Mouse (Mus musculus): ENCODE results near the gene Utrn. TPM values are rescaled to one million over a fixed set of nuclear protein-coding genes. Genes with fewer than 3 reads are reported as not detected.

Utrn gene
- total RNA-seq, 2 experiments from 2014 or later = 73.1 to 79.5 TPM

DNA sequence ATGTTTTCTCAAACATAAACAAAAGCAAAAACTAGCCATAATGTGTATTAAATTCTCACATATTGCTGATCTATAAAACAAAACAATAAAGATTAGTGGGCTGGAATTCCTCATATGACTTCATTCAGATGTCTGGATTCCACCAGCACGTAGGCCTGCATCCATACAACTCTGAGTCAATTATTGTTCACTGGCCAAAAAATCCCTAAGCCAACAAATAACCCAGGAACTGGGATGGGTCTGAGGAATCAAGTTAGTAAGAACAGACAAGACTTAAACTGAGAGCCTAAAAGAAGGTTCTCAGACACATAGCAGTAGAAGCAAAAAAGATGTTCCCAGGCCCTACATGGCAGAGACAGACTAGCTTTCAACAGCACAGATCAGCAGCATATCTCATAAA, 65.2 kb downstream of the Utrn start:
- no peak for DNase-seq (ENCODE audit: low spot score in 2 of 2)

DNA sequence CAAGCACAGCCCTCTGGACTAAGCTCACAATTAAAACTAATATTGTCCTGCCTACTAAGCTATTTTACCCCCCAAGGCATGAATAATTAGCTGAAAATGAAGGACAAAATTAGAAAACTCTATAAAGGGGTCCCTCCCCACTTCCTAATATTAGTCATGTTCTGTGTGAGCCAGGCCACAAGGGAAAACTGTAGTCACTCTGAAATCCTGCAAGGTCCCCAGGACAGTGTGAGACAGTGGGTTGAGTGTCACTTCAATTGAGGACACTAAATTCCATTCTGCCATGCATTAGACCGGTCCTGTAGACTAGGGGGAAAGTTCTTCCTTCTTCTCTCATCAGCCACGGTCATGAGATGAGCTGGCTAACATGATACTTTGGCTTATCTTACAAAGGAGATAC, 69.7 kb downstream of the Utrn start:
- no peak for DNase-seq (ENCODE audit: low spot score in 2 of 2)

DNA sequence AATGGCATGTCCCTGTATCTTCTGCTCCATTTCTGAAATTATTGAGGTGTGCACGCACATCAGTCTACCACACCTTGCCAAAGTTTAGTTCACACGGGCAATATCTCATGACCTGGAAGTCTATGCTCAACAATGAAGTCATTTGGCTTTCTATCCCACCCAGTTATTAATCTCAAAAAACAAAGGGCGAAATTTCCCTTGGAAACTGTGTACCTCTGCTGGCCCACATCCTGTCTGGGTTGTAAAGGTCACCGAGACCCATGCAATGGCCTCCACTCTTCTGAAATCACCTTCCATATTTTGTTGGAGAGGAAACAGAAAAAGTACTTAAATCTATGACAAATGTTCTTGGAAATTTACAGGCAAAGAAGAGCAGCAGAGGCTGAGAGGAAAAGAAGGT, 70.9 kb downstream of the Utrn start:
- DNase-seq (ENCODE audit: low spot score in 2 of 2) = no peak

DNA sequence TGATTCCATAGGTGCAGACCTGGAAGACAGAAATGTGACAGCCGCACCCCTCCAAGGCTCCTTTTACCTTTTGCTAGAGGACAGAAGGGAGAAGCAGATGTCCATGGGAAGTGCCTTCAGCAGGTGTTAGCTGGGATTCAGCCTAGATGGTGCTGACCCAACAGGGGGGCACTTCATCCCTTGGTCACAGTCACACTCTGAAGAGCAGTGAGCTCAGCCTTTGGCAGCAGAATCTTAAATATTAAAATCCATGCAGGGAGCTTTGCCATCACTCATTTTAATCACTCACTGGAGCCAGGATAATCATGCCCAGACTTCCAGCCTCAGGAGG, 72.7 kb downstream of the Utrn start:
- no peak for DNase-seq (ENCODE audit: low spot score in 2 of 2)

DNA sequence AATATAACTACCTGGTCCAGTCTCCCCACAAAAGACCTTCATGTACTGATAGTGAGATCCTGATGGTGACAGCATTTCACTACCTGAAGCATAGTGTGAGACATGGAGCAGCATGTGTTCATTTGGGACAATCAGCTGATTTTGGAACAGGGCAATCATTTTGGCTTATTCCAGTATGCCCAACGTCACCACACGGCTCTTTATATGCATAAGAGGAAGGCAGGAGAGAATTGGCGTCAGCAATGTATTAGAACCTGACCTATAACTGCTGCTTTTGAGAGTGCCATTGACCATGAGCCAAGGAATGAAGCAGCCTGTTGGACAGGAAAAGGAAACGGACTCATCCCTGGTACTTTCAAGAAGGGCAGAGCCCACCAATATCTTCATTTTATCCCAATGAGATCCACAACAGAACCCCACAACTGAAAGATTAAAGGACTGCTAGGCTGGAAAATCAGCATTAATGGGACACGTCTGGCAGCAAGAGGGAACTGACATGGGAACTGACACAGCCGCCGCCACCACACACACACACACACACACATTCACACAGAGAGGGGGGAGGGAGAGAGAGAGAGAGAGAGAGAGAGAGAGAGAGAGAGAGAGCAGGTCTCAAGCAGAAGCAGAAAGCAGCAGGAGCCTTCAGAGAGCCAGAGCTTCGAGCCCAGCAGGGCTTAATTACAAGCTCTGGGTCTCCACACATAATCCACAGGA, 73.2 kb downstream of the Utrn start:
- no peak for DNase-seq (ENCODE audit: low spot score in 2 of 2)

DNA sequence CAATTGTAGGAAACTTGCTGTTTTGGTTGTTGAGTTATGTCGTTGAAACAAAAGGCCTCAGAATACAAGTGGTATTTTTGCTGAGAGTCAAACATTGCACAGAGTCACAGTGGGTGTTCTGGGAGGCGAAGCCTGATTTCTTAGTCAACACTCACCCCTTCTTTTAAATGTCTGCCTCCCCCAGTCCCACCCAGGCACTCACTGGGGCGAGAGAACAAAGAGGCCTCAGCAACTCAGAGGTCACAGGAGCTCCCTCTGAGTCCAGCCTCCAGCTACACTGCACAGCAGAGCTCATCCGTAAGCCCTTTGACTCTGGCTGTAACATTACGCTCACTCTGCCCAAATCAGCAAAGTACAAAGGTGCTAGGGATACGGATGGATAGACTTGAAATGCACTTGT, 77.1 kb downstream of the Utrn start:
- no peak for DNase-seq (ENCODE audit: low spot score in 2 of 2)

DNA sequence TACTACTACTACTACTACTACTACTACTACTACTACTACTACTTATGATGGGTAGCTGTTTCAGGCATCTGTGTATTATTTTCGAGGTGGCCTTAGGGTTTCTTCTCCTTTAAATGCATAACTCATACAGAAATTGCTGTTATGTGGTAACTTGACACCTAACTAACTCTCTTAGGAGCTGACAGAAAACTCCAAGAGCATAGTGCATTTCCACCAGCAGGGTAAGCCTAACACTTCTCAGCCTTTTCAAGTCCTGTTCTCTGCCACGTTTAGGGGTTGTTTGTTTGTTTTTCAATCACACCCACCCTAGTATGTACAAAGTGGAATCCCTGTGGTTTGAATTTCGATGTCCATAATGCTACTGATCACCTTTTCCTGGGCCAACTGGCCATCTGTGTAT, 78.3 kb downstream of the Utrn start:
- DNase-seq (ENCODE audit: low spot score in 2 of 2) = no peak

DNA sequence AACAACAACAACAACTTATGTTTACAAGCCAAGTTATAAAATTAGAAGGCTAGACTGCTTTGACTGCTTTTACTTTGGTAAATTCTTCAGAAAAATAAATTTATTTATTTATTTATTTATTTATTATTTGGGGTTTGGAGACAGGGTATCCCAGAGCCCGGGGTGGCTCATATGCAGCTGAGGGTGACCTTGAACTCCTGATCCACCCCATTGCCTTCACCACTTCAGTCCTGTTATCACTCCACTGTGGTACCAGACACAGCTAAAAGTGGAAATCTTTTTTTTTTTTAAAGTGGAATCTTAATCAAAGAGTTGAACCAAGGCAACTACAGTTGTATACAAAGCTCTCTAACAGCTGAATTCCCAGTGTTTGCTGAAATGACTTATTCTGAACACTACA, 80.6 kb downstream of the Utrn start:
- no peak for DNase-seq (ENCODE audit: low spot score in 2 of 2)

DNA sequence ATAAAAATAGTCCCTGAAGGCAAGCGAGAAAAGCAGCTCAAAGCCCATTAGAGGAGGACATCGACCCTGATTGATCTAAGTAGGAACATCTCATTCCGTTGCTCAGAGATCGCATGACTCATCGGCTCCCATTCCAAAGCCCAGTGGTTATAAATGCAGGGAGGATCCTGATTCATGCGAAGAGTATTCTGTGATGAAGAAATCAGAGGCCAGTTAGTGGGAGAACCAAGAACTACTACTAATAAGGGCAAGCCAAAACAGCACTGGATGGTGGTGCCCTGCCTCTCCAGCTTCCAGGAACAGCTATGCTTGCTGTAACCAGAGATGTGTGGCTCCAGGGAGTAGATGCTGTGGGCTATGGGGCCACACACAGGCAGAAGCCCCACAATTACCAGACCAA, 81.2 kb downstream of the Utrn start:
- peak in 1 of 2 experiments; percentile 32 for DNase-seq (ENCODE audit: low spot score in 2 of 2)

DNA sequence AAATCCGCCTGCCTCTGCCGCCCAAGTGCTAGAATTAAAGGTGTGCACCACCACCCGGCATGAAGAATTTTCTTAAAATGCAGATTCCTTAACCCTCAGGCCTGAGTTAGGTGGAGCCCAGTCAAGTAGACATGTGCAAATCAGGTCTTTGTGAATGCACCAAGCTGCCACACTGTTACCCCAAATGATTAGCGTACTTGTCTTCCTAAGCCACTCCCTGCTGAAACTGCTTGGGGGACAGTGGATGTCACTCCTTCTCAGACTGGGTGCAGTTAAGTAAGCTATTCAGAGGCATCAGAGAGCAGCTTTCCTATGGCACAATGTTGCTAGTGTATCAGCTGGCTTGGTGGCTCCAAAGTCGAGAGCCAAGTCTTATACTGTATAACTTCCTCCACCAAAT, 83.9 kb downstream of the Utrn start:
- no peak for DNase-seq (ENCODE audit: low spot score in 2 of 2)

DNA sequence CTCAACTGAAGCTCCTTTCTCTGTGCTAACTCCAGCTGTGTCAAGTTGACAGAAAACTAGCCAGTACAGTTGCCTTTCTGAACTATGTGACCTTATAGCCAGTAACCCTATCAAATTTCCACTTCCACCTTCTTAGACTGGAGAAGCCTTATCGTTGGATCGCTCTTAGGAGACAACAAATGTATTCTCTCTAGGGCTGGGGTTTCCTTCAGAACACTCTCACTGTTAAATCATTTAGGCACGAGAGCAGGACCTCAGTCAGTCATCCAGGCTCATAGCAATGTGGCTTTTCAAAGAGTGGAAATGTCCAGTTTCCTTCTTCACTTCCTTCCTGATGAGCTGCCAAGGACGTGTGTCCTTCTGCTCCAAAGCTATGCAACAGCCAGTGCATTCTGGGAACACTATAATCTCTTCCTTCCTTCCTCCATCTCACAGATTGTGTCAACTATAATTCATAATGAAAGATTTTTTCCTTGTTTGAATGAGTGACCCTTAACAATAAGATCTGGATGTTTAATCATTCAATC, 87.7 kb downstream of the Utrn start:
- no peak for DNase-seq (ENCODE audit: low spot score in 2 of 2)

DNA sequence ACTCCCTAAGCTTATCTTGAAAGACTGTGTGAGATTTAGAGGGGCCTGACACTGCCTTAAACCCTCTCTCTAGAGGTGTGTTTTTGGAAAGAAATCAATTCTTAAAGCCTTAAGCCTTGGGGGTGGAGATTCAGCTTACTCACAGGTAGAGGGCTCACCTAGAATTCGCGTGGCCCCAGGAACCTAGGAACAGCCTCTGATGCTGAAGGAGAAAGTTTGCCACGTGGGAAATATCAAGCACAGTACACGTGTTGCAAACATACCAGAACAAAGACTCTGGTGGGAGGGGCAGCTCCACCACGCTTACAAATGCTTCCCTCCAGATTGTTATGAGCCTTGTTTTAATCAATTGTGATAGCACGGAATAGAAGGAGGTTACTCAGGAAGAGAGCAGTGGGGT, 96.0 kb downstream of the Utrn start:
- no peak for DNase-seq (ENCODE audit: low spot score in 2 of 2)

DNA sequence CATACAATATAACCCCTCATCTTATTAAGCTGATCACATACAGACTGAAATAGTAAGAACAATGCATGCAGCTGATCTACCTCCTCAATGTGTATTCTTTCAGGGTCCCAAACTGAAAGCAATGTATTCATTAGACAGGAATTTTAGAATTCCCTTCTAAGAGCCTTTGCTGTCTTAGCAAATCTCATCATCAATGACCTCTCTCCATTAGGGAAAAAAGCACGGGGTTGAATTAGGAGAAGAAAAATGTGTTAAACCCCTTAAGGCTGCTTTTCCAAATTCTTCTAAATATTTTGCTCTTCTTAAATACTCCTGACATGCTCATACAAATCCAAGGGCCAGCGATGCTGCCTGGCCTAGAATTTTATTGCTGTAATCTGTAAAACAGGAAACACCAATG, 97.7 kb downstream of the Utrn start:
- DNase-seq (ENCODE audit: low spot score in 2 of 2) = no peak

DNA sequence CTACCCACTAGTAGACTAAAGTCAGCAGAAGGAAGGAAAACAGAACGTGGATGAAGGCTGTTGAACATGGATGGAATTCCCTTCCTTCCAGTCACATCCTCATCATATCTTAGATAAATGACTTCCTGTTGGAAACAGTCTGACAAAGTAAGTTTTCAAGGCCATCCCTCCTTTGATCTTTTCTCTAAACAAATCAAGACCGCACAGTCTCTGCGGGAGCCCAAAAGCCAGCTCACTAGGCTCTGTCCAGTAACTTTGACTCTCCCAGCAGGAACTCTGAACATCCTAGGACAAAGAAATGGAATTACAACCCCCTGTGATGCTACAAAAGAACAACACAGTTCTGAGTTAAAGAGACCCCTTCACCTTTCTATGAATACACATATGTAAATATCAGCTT, 106.5 kb downstream of the Utrn start:
- DNase-seq (ENCODE audit: low spot score in 2 of 2) = no peak

DNA sequence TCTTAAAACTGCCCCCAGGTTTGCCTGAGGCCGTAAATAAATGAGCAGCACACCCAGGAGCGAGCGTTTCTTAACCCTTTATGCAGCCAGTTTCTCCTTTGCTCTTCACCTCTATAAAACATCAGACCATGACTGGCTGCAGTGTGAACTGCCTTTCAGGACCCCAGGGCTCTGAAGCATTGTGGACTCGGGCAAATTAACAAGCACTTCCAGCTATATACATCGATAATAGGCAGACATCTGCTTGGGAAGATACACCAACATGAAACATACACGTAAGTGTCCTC, 110.5 kb downstream of the Utrn start:
- no peak for DNase-seq (ENCODE audit: low spot score in 2 of 2)

DNA sequence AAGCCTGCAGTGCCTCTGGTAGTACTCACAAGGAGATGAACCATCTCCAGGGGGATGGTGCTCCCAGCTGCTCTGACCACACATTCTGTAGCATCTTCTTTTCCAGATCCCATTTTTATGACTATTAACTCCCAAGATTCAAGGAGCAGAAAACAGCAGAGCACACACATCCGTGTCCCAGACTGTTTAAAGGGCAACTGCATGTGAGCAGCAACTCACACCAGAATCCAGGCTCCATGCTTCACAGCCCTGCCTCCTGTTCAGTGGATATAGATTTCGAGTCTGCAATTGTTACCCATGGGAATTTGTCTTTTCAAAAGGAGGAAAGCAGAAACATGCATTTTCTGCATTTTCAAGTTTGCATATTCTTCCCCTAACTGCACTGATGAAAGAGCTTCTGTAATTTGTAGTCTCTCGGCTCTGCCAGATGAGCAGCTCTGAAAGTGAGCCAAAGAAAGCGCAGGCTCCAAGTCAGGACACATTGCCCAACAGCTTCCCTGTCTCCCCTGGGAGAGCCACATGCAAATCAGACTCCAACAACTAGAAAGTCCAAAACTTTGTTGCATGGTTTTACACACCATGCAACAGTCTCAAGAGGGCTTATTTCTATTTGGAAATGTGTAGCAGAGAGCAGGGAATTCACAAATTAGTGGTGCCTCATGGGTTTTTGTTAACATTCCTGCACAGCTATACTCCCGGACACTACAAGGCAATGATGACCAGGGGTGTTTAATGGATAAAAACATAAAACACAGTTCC, 111.0 kb downstream of the Utrn start:
- peak; percentile 30 to 42 for DNase-seq (ENCODE audit: low spot score in 2 of 2)

DNA sequence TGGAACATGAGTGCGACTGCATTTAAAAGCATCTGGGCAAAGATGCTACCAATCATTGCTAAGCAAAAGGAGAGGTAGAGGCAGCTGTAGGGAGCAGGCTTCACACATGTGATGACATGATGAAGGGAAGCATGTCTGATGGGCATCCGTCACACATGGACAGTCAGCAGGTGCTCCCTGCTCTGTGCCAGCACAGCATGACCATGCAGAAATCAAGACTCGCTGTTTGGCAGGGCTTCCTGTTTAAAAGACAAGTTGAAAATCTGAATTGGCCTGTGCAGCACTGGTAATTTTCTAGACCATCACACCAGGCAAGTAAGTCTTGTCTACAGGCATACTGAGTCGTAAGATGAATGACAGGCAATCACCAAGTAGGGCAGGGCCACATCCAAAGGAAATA, 112.5 kb downstream of the Utrn start:
- no peak for DNase-seq (ENCODE audit: low spot score in 2 of 2)

DNA sequence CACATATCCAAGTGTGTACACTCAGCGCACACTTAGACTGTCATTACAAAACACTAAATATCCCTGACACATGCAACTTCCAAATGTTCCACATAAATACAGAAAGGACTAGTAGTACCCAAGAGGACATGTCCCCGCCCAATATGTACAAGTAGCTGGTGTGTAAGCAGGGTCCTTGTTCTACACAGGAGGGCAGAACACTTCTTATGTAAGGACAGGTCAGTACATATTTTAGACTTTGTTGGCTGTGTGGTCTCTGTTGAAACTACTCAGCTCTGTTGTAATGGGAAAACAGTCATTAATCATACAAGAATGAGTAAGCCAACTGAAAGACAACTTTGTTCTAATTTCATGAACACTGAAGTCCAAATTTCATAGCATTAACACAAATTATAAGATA, 114.3 kb downstream of the Utrn start:
- no peak for DNase-seq (ENCODE audit: low spot score in 2 of 2)

DNA sequence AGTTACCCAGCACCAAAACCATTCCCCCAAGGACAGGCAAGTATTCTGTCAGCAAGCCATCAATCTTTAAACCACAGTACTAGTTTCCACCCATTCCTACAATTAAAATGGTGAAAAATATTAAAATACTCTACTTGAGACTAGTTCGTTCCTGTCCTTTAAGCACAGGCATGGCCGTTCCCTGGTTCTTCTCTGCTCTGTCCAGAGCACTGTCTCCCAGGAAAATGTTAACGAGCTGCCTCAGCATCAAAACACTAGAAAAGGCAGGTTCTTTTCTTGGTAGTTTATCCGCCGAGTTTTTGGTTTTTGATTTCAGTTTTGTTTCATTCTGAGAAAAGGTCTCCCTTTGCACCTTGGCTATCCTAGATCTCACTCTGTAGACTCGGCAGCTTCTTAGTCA, 115.0 kb downstream of the Utrn start:
- no peak for DNase-seq (ENCODE audit: low spot score in 2 of 2)

DNA sequence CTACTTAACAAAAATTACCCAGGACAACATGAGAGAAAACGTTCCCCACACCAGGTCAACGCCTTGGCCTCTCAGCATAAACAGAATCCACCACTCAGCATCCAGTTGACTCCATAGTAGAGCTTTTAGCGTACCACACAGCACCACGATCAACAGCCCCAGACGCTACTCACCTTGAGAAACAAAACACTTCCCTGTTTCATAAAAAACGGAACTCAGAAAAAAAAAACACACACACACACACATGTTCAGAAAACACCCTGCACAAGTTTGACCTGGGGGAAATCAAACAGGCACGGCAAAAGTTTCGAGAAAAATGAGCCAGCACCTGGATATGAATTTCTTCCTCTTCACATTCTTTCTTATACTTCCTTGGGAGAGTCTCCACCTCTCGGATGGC, 125.4 kb downstream of the Utrn start:
- DNase-seq (ENCODE audit: low spot score in 2 of 2) = no peak

DNA sequence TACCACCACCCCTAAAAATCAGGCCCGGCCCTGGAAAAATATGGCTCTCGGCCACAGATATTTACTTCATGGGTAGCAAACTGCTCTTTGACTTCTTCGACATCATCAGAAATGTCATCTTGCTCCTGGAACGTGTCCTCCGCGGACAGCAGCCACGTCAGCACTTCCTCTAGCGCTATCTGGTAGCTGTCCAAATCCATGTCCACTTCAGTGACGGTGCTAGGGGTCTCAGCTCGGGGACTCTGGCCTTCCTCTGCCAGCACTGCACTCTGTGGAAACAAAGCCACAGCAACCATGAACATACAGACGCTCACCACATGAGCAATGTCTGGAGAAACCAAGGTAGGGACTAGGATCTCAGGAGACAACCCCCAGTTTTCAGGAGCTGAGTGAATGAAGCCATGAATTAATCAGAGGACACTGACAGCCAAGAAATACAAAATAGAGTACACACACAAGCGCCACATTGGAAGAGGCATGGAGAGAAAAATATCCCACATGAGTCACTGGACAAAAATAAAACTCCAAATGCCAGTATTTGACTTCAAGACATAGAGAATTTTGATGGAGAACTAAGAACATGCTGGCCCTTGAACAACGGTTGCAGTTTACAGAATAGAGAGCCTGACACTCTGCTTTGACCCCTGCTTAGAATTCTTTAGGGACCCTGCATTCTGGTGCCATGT, 129.7 kb downstream of the Utrn start:
- no peak for DNase-seq (ENCODE audit: low spot score in 2 of 2)

DNA sequence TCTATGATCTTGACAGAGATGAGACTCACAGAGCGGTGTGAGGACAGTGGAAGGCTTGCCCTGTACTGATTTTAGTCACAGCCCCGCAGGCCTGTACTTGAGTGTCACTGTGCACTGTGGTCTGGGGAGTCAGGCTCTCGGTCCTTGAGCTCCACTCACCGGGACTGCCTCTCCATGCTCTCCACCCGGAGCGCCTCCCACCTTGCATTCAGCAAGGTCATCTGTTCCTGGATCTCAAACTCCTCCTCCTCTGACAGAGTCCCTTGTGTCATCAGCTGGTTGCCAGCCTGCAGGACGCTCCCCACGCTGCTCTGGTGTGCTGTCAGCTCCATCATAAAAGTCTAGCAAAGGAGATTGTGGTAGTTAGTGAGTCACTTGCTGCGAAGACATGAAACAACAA, 131.2 kb downstream of the Utrn start:
- no peak for DNase-seq (ENCODE audit: low spot score in 2 of 2)

All from adrenal gland, adult 18-20 months (tissue).